Mouse (Mus musculus): ENCODE measurements at regions not wholly inside any gene's neighbourhood (a gene's known extent, or its start where the extent isn't known, plus 50 kb on each side); places are given as distances from the start of the nearest gene placed in this dataset.

DNA sequence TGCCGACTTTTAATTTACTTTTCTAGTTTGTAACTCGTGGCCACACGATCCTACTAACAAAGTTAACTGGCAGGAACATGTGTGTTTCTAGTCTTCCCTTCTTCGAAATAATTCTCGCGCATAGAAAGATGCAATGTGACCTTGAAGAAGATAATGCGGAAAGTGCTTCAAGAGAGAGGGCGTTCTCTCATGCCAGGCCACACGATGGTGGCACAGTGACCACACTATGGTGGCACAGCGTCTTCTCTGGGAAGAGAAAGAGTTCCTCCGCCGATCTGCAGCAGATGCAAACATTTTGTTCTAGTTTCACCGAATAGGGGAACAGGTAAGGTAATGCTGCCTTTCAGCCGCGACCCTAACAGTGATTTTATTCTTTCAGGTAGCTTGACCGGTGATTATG, 79.1 kb downstream of the Elovl4 start:
- TF ChIP-seq POLR2A (IDR thresholded peaks at IDR 0.05; ENCODE audit: extremely low read depth, insufficient read depth, low read length) (no peak), CTCF (IDR thresholded peaks at IDR 0.05; ENCODE audit: extremely low read depth, insufficient read depth, low read length) (no peak)
